Mouse (Mus musculus) layer of hippocampus, postnatal 10 days (tissue): ENCODE data around the gene Olfr787. TPM values are rescaled to one million over a fixed set of nuclear protein-coding genes. Genes with fewer than 3 reads are reported as not detected.

ENCODE experiments used
- DNase-seq, 2 experiments: peaks; one replicate each; pipeline ENCODE4 v3.0.0; 2021; ENCODE audit warnings: low spot score in 2 of 2
- long read RNA-seq: library from polyadenylated mRNA; stranded (forward); transcript quantifications from one replicate; pipeline ENCODE4 v2.0.0, GENCODE M21; 2023
- total RNA-seq, 2 experiments: library from RNA; stranded (reverse); gene quantifications; 2 replicates each; pipeline ENCODE4 v1.2.3; 2021

The Olfr787 gene
- not detected for total RNA-seq
- long read RNA-seq, result 0 reads

- no peak for DNase-seq
Observed at GRCm38 (mm10) chr10:129461562-129461961, at the start of gene Olfr787. TSS of gene Olfr787 (plus strand) at chr10:129461862.

- no peak for DNase-seq
Observed at GRCm38 (mm10) chr10:129427006-129427405, 34.7 kb upstream of the Olfr787 start, which contains the start of gene Olfr786. TSS of gene Olfr786 (plus strand) at chr10:129427306.

- DNase-seq, result no peak
Observed at GRCm38 (mm10) chr10:129470698-129471097, 9.0 kb downstream of the Olfr787 start, which contains the start of gene Olfr788. TSS of gene Olfr788 (plus strand) at chr10:129470998.

- DNase-seq, result no peak
Observed at GRCm38 (mm10) chr10:129473256-129473655, 11.6 kb downstream of the Olfr787 start.

- DNase-seq, result no peak
Observed at GRCm38 (mm10) chr10:129473723-129474122, 12.1 kb downstream of the Olfr787 start.

GRCm38 (mm10) chr10:129484452-129484851, 22.8 kb downstream of the Olfr787 start, which contains the start of gene Olfr789:
TSS of gene Olfr789 (plus strand) at chr10:129484752.
- DNase-seq, result no peak

GRCm38 (mm10) chr10:129490101-129490500, 28.4 kb downstream of the Olfr787 start:
- DNase-seq, result no peak

- DNase-seq, result no peak
Observed at GRCm38 (mm10) chr10:129498192-129498591, 36.5 kb downstream of the Olfr787 start, which contains the start of gene Olfr790. TSS of gene Olfr790 (plus strand) at chr10:129498492.

Other genes with a start within 250 kb of the Olfr787 start
- not detected for gene Olfr774, start 225.7 kb upstream of the Olfr787 start, total RNA-seq
- gene Olfr775, start 213.4 kb upstream of the Olfr787 start, total RNA-seq, result not detected
- gene Olfr776, start 202.7 kb upstream of the Olfr787 start, total RNA-seq, result not detected
- gene Olfr777, start 190.4 kb upstream of the Olfr787 start, total RNA-seq, result not detected
- gene Olfr780, start 143.7 kb upstream of the Olfr787 start, total RNA-seq, result not detected
- not detected for gene Olfr781, start 133.0 kb upstream of the Olfr787 start, total RNA-seq
- not detected for gene Olfr782, start 113.0 kb upstream of the Olfr787 start, total RNA-seq
- gene Olfr784, start 77.8 kb upstream of the Olfr787 start, total RNA-seq, result under 1 TPM in 1 of 2 experiments, not detected in 1; 0.18 TPM
- gene Olfr785, start 56.4 kb upstream of the Olfr787 start, total RNA-seq, result not detected
- not detected for gene Olfr786, start 34.6 kb upstream of the Olfr787 start, total RNA-seq
- gene Olfr788, start 9.1 kb downstream of the Olfr787 start, total RNA-seq, result not detected
- not detected for gene Olfr789, start 22.9 kb downstream of the Olfr787 start, total RNA-seq
- gene Olfr790, start 36.6 kb downstream of the Olfr787 start, total RNA-seq, result not detected
- gene Olfr791, start 59.9 kb downstream of the Olfr787 start, total RNA-seq, result not detected
- gene Olfr792, start 77.3 kb downstream of the Olfr787 start, total RNA-seq, result not detected
- gene Olfr794, start 105.8 kb downstream of the Olfr787 start, total RNA-seq, result not detected
- gene Olfr796, start 150.7 kb downstream of the Olfr787 start, total RNA-seq, result not detected
- not detected for gene Olfr798, start 166.1 kb downstream of the Olfr787 start, total RNA-seq
- not detected for gene Olfr799, start 175.6 kb downstream of the Olfr787 start, total RNA-seq
- gene Olfr800, start 195.8 kb downstream of the Olfr787 start, total RNA-seq, result not detected
- gene Olfr801, start 212.0 kb downstream of the Olfr787 start, total RNA-seq, result not detected
- gene Olfr802, start 226.3 kb downstream of the Olfr787 start, total RNA-seq, result under 1 TPM; 0.09 TPM
- not detected for gene Olfr803, start 232.4 kb downstream of the Olfr787 start, total RNA-seq
- not detected for gene Olfr804, start 241.3 kb downstream of the Olfr787 start, total RNA-seq